Mouse (Mus musculus) liver, embryonic 14.5 days (tissue): ENCODE data around the gene Ces1e.

Experiments used
- CTCF ChIP-seq: IDR thresholded peaks from 2 replicates; pipeline ENCODE4 v1.5.1; 2016; ENCODE audit warnings: antibody characterized with exemption, low read depth, control low read depth
- EP300 ChIP-seq: IDR thresholded peaks from 2 replicates; pipeline ENCODE4 v1.6.1; 2016; ENCODE audit warnings: antibody characterized with exemption, low read depth

GRCm38 (mm10) chr8:93252400-93252925 lies 23.0 kb upstream of the Ces1e start:
- TF ChIP-seq EP300: no peak; the same call in 1 of the 2 replicates
- TF ChIP-seq CTCF: no peak
